8 mouse cellular contexts compared by ENCODE assay signal in the genomic region with DNA sequence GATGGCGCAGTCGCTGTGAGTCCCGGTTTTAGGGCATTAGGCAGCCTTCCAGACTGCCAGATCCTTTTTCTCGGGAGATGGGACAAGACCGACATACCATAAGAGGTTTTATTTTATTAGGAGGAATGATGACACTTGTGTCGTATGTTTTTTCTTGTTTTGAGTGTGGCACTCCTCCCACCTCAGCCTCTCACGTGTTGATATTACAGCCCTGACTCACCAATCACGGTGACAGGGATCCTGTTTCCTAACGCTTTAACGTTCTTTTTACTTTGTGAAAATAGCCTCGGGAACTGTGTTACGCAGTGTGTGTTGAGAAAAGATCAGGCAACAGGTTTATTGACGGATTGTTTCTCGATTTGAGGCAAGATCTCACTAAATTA. TPM values are rescaled to one million over a fixed set of nuclear protein-coding genes. Genes with fewer than 3 reads are reported as not detected.
DNase-seq lines count a peak whose midpoint lies in the region; ATAC-seq and TF ChIP-seq lines count a peak whose summit lies in the region.

No protein-coding gene starts in this region.

- peaks cover 11% of the 10 kb centered on the region for H3K36me3 ChIP-seq in kidney, adult 2 months (ENCODE audit: control insufficient read depth, insufficient read depth, low read length)
- peaks cover 30% of the 10 kb centered on the region for H3K36me3 ChIP-seq in ES-Bruce4 (ENCODE audit: control insufficient read depth, insufficient read depth, low read length, poor library complexity, severe bottlenecking)
- peaks cover 44% of the 10 kb centered on the region for H3K36me3 ChIP-seq in liver, embryonic 15.5 days (replicated peaks)
- peaks cover 32% of the 10 kb centered on the region for H3K36me3 ChIP-seq in neural tube, embryonic 13.5 days

- peak; percentile 53 for ATAC-seq in hematopoietic stem cell, adult 5-6 weeks (replicated peaks in 1 of 2; ENCODE audit: insufficient read depth in 1 of 2, low FRiP score in 2 of 2, low TSS enrichment in 1 of 2, low read depth in 1 of 2, poor library complexity in 2 of 2, severe bottlenecking in 2 of 2)
- peak; percentile 34 for ATAC-seq in liver, embryonic 15.5 days (ENCODE audit: insufficient read depth)
- ATAC-seq in neural tube, embryonic 13.5 days (ENCODE audit: low read depth): no peak

- H3K4me1 ChIP-seq in kidney, adult 2 months (ENCODE audit: control insufficient read depth, insufficient read depth, low read length): peaks cover 3% of the 10 kb centered on the region; the same call in 1 of the 2 replicates
- H3K4me1 ChIP-seq in ES-Bruce4 (ENCODE audit: control insufficient read depth, insufficient read depth, low read length): no peaks in the 10 kb centered on the region
- no peaks in the 10 kb centered on the region; the same call in 1 of the 2 replicates for H3K4me1 ChIP-seq in cortical plate, adult 2 months (ENCODE audit: control insufficient read depth, insufficient read depth, low read length)
- H3K4me1 ChIP-seq in liver, embryonic 15.5 days (replicated peaks): peaks cover 36% of the 10 kb centered on the region
- H3K4me1 ChIP-seq in neural tube, embryonic 13.5 days (replicated peaks): peaks cover 42% of the 10 kb centered on the region

- H3K4me2 ChIP-seq in liver, embryonic 15.5 days: peak overlapping the region; percentile 95
- peak overlapping the region; percentile 87 for H3K4me2 ChIP-seq in neural tube, embryonic 13.5 days

- peak; percentile 71 for DNase-seq in kidney, adult 2 months
- DNase-seq in kidney, adult 11 months: no peak
- DNase-seq in thymus, adult 18-20 months: no peak

- TF ChIP-seq POLR2A in kidney, adult 2 months (IDR thresholded peaks at IDR 0.05; ENCODE audit: low read depth, low read length): no peak
- no peak for TF ChIP-seq POLR2A in ES-Bruce4 (IDR thresholded peaks at IDR 0.05; ENCODE audit: insufficient read depth, low read length)
- TF ChIP-seq POLR2A in cortical plate, adult 2 months (IDR thresholded peaks at IDR 0.05; ENCODE audit: extremely low read depth, insufficient read depth, low read length): no peak

- no peak for TF ChIP-seq CTCF in kidney, adult 2 months (conservative IDR thresholded peaks at IDR 0.05; ENCODE audit: insufficient read depth, insufficient read length, low read depth, low read length)
- no peak for TF ChIP-seq CTCF in ES-Bruce4 (IDR thresholded peaks at IDR 0.05; ENCODE audit: low read depth, low read length)
- no peak for TF ChIP-seq CTCF in cortical plate, adult 2 months (IDR thresholded peaks at IDR 0.05; ENCODE audit: extremely low read depth, insufficient read depth, low read length)

- no peaks in the 10 kb centered on the region for H3K27me3 ChIP-seq in kidney, adult 2 months (replicated peaks; ENCODE audit: control insufficient read depth, insufficient read depth, low read length)
- no peaks in the 10 kb centered on the region for H3K27me3 ChIP-seq in ES-Bruce4 (ENCODE audit: control insufficient read depth, insufficient read depth, low read length, poor library complexity, severe bottlenecking)
- no peaks in the 10 kb centered on the region for H3K27me3 ChIP-seq in liver, embryonic 15.5 days
- no peaks in the 10 kb centered on the region for H3K27me3 ChIP-seq in neural tube, embryonic 13.5 days

- H3K9ac ChIP-seq in ES-Bruce4 (ENCODE audit: low read depth, poor library complexity, severe bottlenecking): peak overlapping the region; percentile 83
- peak overlapping the region; percentile 97 for H3K9ac ChIP-seq in liver, embryonic 15.5 days
- peak overlapping the region; percentile 95 for H3K9ac ChIP-seq in neural tube, embryonic 13.5 days

- H3K27ac ChIP-seq in kidney, adult 2 months (ENCODE audit: insufficient read depth, low read depth, low read length): peak overlapping the region; percentile 68
- no peak overlapping the region for H3K27ac ChIP-seq in ES-Bruce4 (ENCODE audit: insufficient read depth, low read length)
- H3K27ac ChIP-seq in cortical plate, adult 2 months (ENCODE audit: insufficient read depth, low read length): peak overlapping the region; percentile 6; the same call in 1 of the 2 replicates
- peak overlapping the region; percentile 94 for H3K27ac ChIP-seq in liver, embryonic 15.5 days (replicated peaks)
- peak overlapping the region; percentile 90 for H3K27ac ChIP-seq in neural tube, embryonic 13.5 days (replicated peaks)

- H3K9me3 ChIP-seq in ES-Bruce4 (replicated peaks; ENCODE audit: control insufficient read depth, insufficient read depth, low read length, poor library complexity, severe bottlenecking): no peaks in the 10 kb centered on the region
- no peaks in the 10 kb centered on the region for H3K9me3 ChIP-seq in liver, embryonic 15.5 days (replicated peaks)
- H3K9me3 ChIP-seq in neural tube, embryonic 13.5 days: no peaks in the 10 kb centered on the region

- peak overlapping the region; percentile 96 for H3K4me3 ChIP-seq in kidney, adult 2 months (ENCODE audit: insufficient read depth, low read depth, low read length)
- H3K4me3 ChIP-seq in ES-Bruce4 (ENCODE audit: low read depth, low read length): peak overlapping the region; percentile 95
- H3K4me3 ChIP-seq in cortical plate, adult 2 months (ENCODE audit: insufficient read depth, low read length): peak overlapping the region; percentile 88
- H3K4me3 ChIP-seq in liver, embryonic 15.5 days (replicated peaks): peak overlapping the region; percentile 98
- H3K4me3 ChIP-seq in neural tube, embryonic 13.5 days: peak overlapping the region; percentile 99

- no peak for TF ChIP-seq EP300 in ES-Bruce4 (IDR thresholded peaks at IDR 0.05; ENCODE audit: insufficient read depth, low read depth, low read length)

- WGBS in kidney, adult 2 months: under 1% methylated on average over 14 of the region's 14 CpGs
- 7% methylated on average over 14 of the region's 14 CpGs for WGBS in liver, embryonic 15.5 days (ENCODE audit: insufficient replicate concordance)
- WGBS in neural tube, embryonic 13.5 days: 6% methylated on average over 14 of the region's 14 CpGs

RNA-seq across cellular contexts. Expression of gene Zbtb11, which starts 1.2 kb away (rescaled TPM):
- polyA plus RNA-seq in kidney, adult 2 months (2012; rRNA removed): 2.9 and 3.2 TPM in 2 replicates
- polyA plus RNA-seq in ES-Bruce4 (2011; ENCODE audit: insufficient read depth, insufficient read length, low read depth, missing spikeins): 19.6 and 20.5 TPM in 2 replicates
- 25.8 and 26.7 TPM in 2 replicates for polyA plus RNA-seq in cortical plate, adult 2 months (2012; rRNA removed)
- total RNA-seq in hematopoietic stem cell, adult 5-6 weeks (2017): 55.8 and 62.2 TPM in 2 replicates
- 8.7 and 10.1 TPM in 2 replicates for polyA plus RNA-seq in liver, embryonic 15.5 days (2015; fragmentation: Nextera tagmentation; extraction: Ambion mirVana)
- polyA plus RNA-seq in neural tube, embryonic 13.5 days (2015; fragmentation: Nextera tagmentation; extraction: Ambion mirVana): 19.3 and 23.2 TPM in 2 replicates

RNA-seq across cellular contexts. Expression of gene Rpl24, which starts 8.8 kb away (rescaled TPM):
- polyA plus RNA-seq in kidney, adult 2 months (2012; rRNA removed): 175 and 226 TPM in 2 replicates
- 1,642 and 1,799 TPM in 2 replicates for polyA plus RNA-seq in ES-Bruce4 (2011; ENCODE audit: insufficient read depth, insufficient read length, low read depth, missing spikeins)
- 435 and 439 TPM in 2 replicates for polyA plus RNA-seq in cortical plate, adult 2 months (2012; rRNA removed)
- 1,524 and 1,673 TPM in 2 replicates for total RNA-seq in hematopoietic stem cell, adult 5-6 weeks (2017)
- 281 and 346 TPM in 2 replicates for polyA plus RNA-seq in liver, embryonic 15.5 days (2015; fragmentation: Nextera tagmentation; extraction: Ambion mirVana)
- polyA plus RNA-seq in neural tube, embryonic 13.5 days (2015; fragmentation: Nextera tagmentation; extraction: Ambion mirVana): 545 and 610 TPM in 2 replicates

RNA-seq across cellular contexts. Expression of gene Cep97, which starts 40.2 kb away (rescaled TPM):
- polyA plus RNA-seq in kidney, adult 2 months (2012; rRNA removed): 1.5 and 2.5 TPM in 2 replicates
- 14.6 and 20.6 TPM in 2 replicates for polyA plus RNA-seq in ES-Bruce4 (2011; ENCODE audit: insufficient read depth, insufficient read length, low read depth, missing spikeins)
- 7.9 and 8.3 TPM in 2 replicates for polyA plus RNA-seq in cortical plate, adult 2 months (2012; rRNA removed)
- total RNA-seq in hematopoietic stem cell, adult 5-6 weeks (2017): 35.1 and 37.8 TPM in 2 replicates
- 3.5 and 3.9 TPM in 2 replicates for polyA plus RNA-seq in liver, embryonic 15.5 days (2015; fragmentation: Nextera tagmentation; extraction: Ambion mirVana)
- 13.1 and 16.6 TPM in 2 replicates for polyA plus RNA-seq in neural tube, embryonic 13.5 days (2015; fragmentation: Nextera tagmentation; extraction: Ambion mirVana)

RNA-seq across cellular contexts. Expression of gene Pcnp, which starts 54.6 kb away (rescaled TPM):
- polyA plus RNA-seq in kidney, adult 2 months (2012; rRNA removed): 16.3 and 24.6 TPM in 2 replicates
- polyA plus RNA-seq in ES-Bruce4 (2011; ENCODE audit: insufficient read depth, insufficient read length, low read depth, missing spikeins): 248 and 256 TPM in 2 replicates
- polyA plus RNA-seq in cortical plate, adult 2 months (2012; rRNA removed): 129 and 130 TPM in 2 replicates
- total RNA-seq in hematopoietic stem cell, adult 5-6 weeks (2017): 120 and 153 TPM in 2 replicates
- polyA plus RNA-seq in liver, embryonic 15.5 days (2015; fragmentation: Nextera tagmentation; extraction: Ambion mirVana): 85.2 and 93.7 TPM in 2 replicates
- 240 and 254 TPM in 2 replicates for polyA plus RNA-seq in neural tube, embryonic 13.5 days (2015; fragmentation: Nextera tagmentation; extraction: Ambion mirVana)
